Mouse (Mus musculus) bone marrow macrophage, adult 2 months (primary cell): ENCODE data around the gene Hpse2. TPM values are rescaled to one million over a fixed set of nuclear protein-coding genes. Genes with fewer than 3 reads are reported as not detected.

Experiments
- H3K27ac ChIP-seq: 2 replicates; pipeline ENCODE4 v1.5.1; 2012; ENCODE audit warnings: low read depth, low read length; ENCODE audit not compliant: insufficient read depth
- H3K4me1 ChIP-seq: 2 replicates; pipeline ENCODE4 v1.6.1; 2012; ENCODE audit warnings: low read length; ENCODE audit not compliant: control insufficient read depth, insufficient read depth
- H3K4me3 ChIP-seq: 2 replicates; pipeline ENCODE4 v1.5.1; 2012; ENCODE audit warnings: mild to moderate bottlenecking, low read length, moderate library complexity; ENCODE audit not compliant: insufficient read depth
- CTCF ChIP-seq: IDR thresholded peaks from 2 replicates; pipeline ENCODE4 v1.5.1; 2012; ENCODE audit warnings: low read depth, mild to moderate bottlenecking, low read length, moderate library complexity
- POLR2A ChIP-seq: IDR thresholded peaks from 2 replicates; pipeline ENCODE4 v1.6.1; 2012; ENCODE audit warnings: mild to moderate bottlenecking, low read depth, low read length, borderline replicate concordance
- polyA plus RNA-seq: library from polyadenylated mRNA; stranded (reverse); fragments of >200 nt; gene quantifications from 2 replicates; pipeline ENCODE4 v1.2.4, GENCODE M21; 2012; ENCODE audit not compliant: missing spikeins, insufficient read depth, insufficient read length

The Hpse2 gene
- polyA plus RNA-seq, 1 experiment, result not detected

DNA sequence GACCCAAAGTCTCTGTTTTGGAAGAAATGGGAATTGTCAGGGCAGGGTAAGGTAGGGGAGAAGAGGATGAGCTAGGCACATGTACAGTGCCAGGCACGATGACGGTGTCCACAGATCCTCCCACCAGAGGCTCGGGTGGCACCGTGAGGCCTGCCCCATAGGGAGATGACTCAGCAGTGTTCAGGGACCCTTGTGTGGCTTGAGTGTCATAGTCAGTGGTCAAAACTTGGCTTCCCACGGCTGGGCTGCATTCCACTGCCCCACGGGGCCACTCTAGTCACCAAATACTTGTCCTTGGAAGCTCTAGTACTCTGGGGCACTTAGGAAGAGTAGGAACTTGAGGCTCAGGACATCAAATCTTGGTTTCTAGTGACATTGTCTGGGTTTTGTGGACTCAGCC is 631.5 kb downstream of the Hpse2 start:
- Histone ChIP-seq H3K4me3 (no peak overlapping the region), H3K27ac (no peak overlapping the region), H3K4me1 (peaks cover 40% of the 10 kb centered on the region)
- TF ChIP-seq POLR2A (no peak), CTCF (no peak)

DNA sequence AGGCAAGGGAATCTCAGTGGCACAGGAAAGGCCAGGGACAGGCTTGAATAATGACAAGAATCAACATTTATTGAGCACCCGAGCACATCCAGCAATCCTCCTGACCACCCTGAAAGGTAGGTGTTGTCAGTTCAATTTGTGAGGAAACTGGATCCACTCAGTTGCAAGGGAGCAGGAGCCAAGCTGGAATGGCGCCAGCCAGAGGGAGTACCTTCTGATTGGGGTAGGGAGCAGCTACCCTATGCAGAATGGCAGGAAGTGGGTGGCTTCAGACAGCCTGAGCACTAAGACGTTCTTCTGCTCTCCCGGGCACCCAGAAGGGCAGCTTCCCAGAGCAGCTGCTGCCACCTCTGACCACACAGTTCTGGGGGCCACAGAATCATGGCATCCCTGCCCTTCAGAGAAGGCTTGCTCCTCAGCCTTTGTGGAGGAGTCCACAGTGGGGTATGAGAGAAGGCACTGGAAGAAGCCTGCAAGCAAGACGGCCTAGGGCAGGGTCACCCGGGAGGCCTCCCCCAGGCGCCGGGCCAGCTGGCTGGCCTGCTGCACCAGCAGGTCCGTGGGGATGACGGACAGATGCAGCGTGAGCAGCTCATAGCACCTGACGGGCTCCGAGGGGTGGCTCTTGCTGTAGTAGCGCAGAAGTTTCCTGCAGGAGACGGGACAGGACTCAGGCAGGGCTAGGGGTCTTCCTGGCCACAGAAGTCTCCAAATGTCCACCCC is 632.8 kb downstream of the Hpse2 start:
- peaks cover 43% of the 10 kb centered on the region for H3K4me1 ChIP-seq
- no peak for TF ChIP-seq POLR2A
- no peak for TF ChIP-seq CTCF

DNA sequence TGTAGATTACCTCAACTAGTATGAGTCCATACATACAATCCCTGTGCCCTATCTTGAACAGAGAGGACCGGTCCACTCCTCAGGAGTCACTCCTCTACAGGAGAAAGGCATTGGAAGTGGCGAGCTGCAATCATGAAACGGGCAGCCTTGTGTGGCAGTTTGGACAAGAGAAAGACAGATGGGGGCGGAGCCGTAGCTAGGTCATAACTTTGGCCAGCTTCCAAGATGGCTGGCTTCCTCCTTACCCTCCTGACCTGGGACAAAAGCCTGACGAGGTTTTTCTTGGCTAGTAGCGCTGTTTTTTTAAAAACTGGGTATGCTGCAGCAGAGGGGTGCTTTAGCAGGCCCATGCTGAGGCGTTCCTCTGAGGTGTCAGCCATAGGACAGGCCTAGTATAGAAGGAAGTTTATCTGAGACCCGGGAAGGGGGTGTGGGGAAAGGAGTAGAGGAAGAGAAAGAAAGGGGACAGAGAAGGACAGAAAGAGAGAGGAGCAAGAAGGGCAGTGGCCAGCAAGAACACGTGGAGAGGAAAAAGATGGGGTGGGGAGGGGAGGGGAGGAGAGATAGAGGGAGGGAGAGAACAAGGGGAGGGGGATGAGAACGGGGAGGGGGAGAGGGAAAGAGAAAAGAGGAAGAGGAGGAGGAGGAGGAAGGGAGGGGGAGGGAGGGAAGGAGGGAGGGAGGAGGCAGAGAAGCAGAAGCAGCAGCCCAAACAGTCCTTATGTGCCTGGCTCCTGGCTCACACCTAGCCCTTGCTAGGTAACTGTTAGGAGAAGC is 634.8 kb downstream of the Hpse2 start:
- peaks cover 43% of the 10 kb centered on the region for H3K4me1 ChIP-seq
- TF ChIP-seq CTCF (no peak), POLR2A (no peak; the same call in 1 of the 2 replicates)
- peak overlapping the region; percentile 94 for H3K27ac ChIP-seq
- peak overlapping the region; percentile 56 for H3K4me3 ChIP-seq

More for the DNA sequence above, 632.8 kb downstream of the Hpse2 start:
- Histone ChIP-seq H3K27ac (no peak overlapping the region), H3K4me3 (no peak overlapping the region)

DNA sequence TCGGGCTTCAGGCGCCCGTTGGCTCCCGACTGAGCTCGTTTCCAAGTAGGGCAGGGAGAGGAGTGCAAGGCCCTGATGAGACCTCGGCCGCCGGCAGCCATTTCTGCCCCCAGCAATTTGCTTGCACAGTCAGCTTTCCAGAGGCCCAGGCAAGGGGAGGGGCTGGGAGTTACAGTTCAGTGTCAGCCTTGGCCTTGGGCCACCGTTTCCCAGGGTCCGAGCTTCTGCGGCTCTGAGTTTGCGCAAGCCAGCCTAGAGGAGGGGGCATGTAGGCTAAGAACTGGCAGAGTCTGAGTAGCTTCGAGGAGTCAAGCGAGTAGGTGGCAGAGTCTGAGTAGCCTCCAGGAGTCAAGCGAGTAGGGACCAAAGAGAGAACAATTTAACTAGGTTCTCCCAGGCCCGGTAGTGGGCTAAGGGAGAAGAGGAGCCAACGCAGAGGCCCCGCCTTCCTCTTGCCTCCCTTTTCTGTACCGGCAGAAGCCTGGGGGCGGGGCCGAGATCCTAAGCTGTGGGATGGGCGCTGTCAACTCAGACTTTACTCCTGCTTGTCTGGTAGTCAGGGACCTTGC is 635.7 kb downstream of the Hpse2 start, which contains the start of gene Pyroxd2:
Gene Pyroxd2 (minus strand): TSS at position 413 of the 569 bp plus-strand sequence.
- peak within 1 kb of the TSS; percentile 56 for H3K4me3 ChIP-seq
- H3K27ac ChIP-seq, result peak within 1 kb of the TSS; percentile 94

DNA sequence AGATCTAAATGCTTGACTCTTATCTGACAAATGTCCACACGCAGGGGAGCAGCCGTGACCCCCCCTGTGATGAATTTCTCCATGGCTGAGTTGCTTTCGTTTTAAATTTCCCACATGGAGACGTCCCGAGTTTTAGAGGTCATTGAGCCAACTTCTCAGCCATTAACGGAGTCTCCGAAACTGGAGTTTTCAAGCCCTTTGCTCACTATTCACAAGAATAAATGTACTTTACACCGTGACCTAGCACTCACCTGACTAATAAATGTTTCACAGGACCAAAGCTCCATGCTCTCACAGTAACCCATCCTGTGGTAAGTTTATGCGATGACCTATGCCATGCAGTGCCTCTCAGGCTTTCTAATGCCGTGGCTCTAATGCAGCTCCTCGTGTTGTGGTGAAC is 638.0 kb downstream of the Hpse2 start:
- Histone ChIP-seq H3K4me1 (peaks cover 22% of the 10 kb centered on the region), H3K27ac (no peak overlapping the region), H3K4me3 (no peak overlapping the region)
- TF ChIP-seq POLR2A, result no peak
- TF ChIP-seq CTCF, result no peak

More for the DNA sequence above, 635.7 kb downstream of the Hpse2 start, which contains the start of gene Pyroxd2:
- TF ChIP-seq POLR2A (peak; percentile 34; the same call in 1 of the 2 replicates), CTCF (no peak)
- peaks cover 43% of the 10 kb centered on the region for H3K4me1 ChIP-seq

DNA sequence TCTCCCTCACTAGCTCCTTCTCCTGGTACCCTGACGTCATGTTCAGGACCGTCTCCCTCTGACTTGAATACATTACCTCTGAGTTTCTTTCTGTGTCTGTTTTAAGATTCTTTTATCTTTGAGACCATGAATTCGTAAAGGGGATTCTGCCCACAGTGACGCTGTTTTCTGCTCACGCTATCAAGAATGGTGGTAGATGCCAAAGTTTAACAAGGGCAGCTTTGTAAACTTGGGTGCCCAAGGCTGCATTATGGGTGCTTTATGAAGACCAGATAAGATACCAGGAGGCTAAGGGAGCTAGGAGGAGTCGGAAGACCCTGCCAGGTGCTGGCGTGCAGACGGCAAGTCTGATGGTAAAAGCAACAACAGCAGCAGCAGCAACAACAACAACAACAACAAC is 641.5 kb downstream of the Hpse2 start:
- peaks cover 16% of the 10 kb centered on the region for H3K4me1 ChIP-seq
- H3K4me3 ChIP-seq, result no peak overlapping the region
- TF ChIP-seq CTCF, result no peak
- no peak for TF ChIP-seq POLR2A
- no peak overlapping the region for H3K27ac ChIP-seq

DNA sequence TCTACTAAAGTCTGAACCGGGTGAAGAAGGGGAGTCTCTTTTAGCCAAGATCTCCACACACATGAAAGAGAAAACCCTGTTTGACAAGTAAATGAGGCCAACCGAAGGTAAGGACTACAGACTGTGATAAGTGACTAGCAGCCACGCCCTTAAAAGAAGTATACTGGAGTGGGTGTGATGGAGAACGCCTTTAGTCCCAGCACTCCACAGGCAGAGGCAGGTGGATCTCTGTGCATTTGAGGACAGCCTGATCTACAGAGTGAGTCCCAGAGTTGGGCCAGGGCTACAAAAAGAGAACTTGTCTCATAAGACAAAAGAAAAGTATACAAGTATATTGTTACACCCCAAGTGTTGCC is 642.3 kb downstream of the Hpse2 start:
- H3K27ac ChIP-seq, result no peak overlapping the region
- TF ChIP-seq POLR2A (no peak), CTCF (no peak)
- peaks cover 12% of the 10 kb centered on the region for H3K4me1 ChIP-seq
- no peak overlapping the region for H3K4me3 ChIP-seq

DNA sequence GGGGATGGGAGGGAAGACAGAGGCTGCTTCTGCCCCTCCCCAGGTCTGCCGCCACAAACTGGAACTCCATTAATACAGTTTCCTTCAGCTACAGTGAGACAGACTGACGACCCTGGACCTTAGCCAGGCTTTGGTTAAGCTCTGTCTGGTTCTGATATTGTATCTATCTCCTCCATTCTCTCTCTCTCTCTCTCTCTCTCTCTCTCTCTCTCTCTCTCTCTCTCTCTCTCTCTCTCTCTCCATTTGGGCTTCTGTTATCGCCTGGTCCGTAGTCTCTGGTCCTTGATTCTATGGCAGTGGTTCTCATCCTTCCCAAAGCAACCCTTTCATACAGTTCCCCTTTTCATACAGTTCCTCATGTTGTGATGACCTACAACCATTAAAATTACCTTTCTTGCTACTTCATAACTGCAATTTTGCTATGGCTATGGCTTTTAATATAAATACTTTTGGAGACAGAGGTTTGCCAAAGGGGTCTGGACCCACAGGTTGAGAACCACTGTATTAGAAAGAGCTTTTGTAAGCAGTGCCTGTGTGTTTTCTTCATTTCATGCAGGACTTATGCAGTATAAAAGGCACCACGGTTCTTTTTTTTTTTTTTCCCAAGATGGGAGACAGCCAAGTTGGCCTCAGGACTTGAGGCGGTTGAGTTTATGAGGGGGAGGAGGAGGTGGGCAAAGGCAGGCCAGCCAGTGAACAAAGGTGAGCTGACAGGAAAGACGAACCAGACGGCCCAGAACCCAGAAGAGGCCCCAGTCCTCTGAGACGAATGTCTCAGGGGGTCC is 642.9 kb downstream of the Hpse2 start:
- H3K27ac ChIP-seq, result no peak overlapping the region
- H3K4me1 ChIP-seq, result peaks cover 12% of the 10 kb centered on the region
- TF ChIP-seq CTCF (no peak), POLR2A (no peak)
- no peak overlapping the region for H3K4me3 ChIP-seq

DNA sequence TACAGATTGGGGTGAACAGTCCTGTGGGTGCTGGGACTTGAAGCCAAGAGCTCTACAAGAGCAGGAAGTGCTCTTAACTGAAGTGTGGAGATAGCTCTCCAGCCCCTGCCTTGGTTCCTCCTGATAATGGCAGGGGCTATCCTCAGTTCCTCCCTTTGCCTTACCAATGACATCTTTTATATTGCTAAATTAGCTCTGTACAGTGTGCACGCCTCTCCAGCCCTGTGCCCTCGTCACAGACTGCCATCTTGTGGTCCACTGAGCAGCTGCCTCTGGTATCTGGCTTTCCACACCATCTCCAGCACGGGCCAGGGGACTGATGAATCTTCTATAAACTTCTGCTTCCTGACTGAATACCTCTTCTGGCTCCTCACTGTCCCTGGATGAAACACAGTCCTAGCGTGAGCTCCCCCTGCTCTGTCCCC is 644.0 kb downstream of the Hpse2 start:
- H3K27ac ChIP-seq, result no peak overlapping the region
- peaks cover 12% of the 10 kb centered on the region for H3K4me1 ChIP-seq
- no peak overlapping the region for H3K4me3 ChIP-seq
- no peak for TF ChIP-seq POLR2A
- TF ChIP-seq CTCF, result peak; percentile 80
